Mouse (Mus musculus): Measurements from ENCODE around the gene Tesc. TPM values are rescaled to one million over a fixed set of nuclear protein-coding genes. Genes with fewer than 3 reads are reported as not detected.
A peak's percentile ranks its signal among the peaks of the same experiment; 100 is the strongest.

The Tesc gene
- polyA plus RNA-seq, 1 experiment = 2.7 TPM

DNA sequence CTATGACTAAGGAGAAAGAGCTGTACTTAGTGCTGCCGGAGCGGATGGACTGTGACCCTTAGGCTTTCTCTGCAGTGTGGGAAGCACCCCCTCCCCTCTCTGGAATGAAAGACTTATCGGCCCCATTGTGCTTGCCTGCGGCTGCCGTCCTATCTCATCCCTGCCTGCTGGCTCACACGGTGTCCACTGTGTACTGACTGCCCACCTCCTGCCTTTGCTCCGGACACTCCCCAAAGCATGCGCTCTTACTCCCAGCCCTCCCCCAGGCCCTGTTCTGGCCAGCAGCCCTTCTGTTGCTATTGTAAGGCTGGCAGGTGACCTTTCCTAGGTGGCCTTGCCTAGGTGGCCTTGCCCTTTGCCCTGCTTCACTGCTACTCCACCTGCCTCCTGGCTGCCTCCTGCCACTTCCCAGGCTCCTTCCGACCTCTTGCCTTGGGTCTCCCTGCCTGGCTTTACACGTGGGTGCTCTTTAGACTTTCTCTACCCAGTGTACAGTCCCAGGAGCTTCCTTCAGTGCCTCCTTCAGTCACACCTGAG is 30.0 kb upstream of the Tesc start:
- Histone ChIP-seq H3K4me1 (ENCODE audit: control insufficient read depth, insufficient read depth, low read length) (no peaks in the 10 kb centered on the region), H3K27ac (ENCODE audit: control insufficient read depth, insufficient read depth, low read depth, low read length) (no peak overlapping the region), H3K36me3 (ENCODE audit: control insufficient read depth, insufficient read depth, low read length) (no peaks in the 10 kb centered on the region), H3K4me3 (ENCODE audit: control insufficient read depth, low read depth, low read length) (no peak overlapping the region), H3K27me3 (ENCODE audit: control insufficient read depth, insufficient read depth, low read length) (no peaks in the 10 kb centered on the region)
- TF ChIP-seq CTCF (IDR thresholded peaks at IDR 0.05; ENCODE audit: control insufficient read depth, insufficient read depth, insufficient replicate concordance, low read depth, low read length) (no peak), POLR2A (IDR thresholded peaks at IDR 0.05; ENCODE audit: control insufficient read depth, low read depth, low read length) (no peak)

DNA sequence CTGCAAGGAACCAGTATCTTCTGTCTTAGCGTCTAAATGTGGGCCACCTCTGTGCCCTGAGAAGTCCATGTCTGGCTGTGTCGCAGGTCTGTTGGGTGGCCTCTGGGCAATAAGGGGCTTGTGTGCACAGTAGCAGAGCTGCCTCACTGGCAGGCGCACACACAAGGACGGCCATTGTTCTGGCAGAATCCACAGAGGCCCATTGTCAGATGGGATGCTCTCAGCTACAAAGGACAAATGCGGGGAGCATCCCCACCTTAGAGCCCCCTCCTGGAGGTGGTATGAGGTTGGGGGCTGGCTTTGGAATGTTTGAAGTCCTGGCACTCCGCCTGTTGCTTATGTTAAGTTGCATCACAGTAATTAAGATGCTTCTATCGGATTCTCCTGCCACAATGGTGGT is 28.5 kb upstream of the Tesc start:
- Histone ChIP-seq H3K4me1 (ENCODE audit: control insufficient read depth, insufficient read depth, low read length) (no peaks in the 10 kb centered on the region), H3K36me3 (ENCODE audit: control insufficient read depth, insufficient read depth, low read length) (no peaks in the 10 kb centered on the region), H3K27ac (ENCODE audit: control insufficient read depth, insufficient read depth, low read depth, low read length) (peak overlapping the region; percentile 16; the same call in 1 of the 2 replicates), H3K4me3 (ENCODE audit: control insufficient read depth, low read depth, low read length) (peak overlapping the region; percentile 62), H3K27me3 (ENCODE audit: control insufficient read depth, insufficient read depth, low read length) (no peaks in the 10 kb centered on the region)
- TF ChIP-seq CTCF (IDR thresholded peaks at IDR 0.05; ENCODE audit: control insufficient read depth, insufficient read depth, insufficient replicate concordance, low read depth, low read length) = no peak
- peak; percentile 30; the same call in 1 of the 2 replicates for TF ChIP-seq POLR2A (IDR thresholded peaks at IDR 0.05; ENCODE audit: control insufficient read depth, low read depth, low read length)

DNA sequence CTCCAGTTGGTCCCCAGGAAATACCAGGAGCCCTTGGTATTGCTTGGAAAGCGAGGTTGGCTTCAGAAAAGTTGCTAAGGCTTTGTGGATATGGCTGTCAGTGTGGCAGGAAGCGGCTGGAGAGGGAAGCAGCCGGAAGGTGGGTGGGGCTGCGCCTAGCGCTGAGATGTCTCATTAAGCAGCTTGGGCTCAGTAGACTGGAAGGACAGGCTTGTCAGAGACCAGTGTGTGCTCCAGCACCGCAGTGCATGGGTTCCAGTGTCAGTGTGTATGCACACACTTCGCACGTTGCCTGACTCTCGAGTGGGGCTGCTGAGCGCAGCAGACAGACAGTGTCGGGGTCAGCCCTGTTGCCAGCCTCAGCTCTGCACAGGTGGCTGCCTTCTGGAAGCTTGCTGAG is 28.0 kb upstream of the Tesc start:
- no peaks in the 10 kb centered on the region for H3K27me3 ChIP-seq (ENCODE audit: control insufficient read depth, insufficient read depth, low read length)
- no peaks in the 10 kb centered on the region for H3K36me3 ChIP-seq (ENCODE audit: control insufficient read depth, insufficient read depth, low read length)
- H3K4me1 ChIP-seq (ENCODE audit: control insufficient read depth, insufficient read depth, low read length) = no peaks in the 10 kb centered on the region
- TF ChIP-seq CTCF (IDR thresholded peaks at IDR 0.05; ENCODE audit: control insufficient read depth, insufficient read depth, insufficient replicate concordance, low read depth, low read length) = no peak
- 0 out of 2 replicates have a peak, but pooled peaks have one; percentile 10 for TF ChIP-seq POLR2A (IDR thresholded peaks at IDR 0.05; ENCODE audit: control insufficient read depth, low read depth, low read length)
- peak overlapping the region; percentile 74 for H3K4me3 ChIP-seq (ENCODE audit: control insufficient read depth, low read depth, low read length)
- H3K27ac ChIP-seq (ENCODE audit: control insufficient read depth, insufficient read depth, low read depth, low read length) = no peak overlapping the region

DNA sequence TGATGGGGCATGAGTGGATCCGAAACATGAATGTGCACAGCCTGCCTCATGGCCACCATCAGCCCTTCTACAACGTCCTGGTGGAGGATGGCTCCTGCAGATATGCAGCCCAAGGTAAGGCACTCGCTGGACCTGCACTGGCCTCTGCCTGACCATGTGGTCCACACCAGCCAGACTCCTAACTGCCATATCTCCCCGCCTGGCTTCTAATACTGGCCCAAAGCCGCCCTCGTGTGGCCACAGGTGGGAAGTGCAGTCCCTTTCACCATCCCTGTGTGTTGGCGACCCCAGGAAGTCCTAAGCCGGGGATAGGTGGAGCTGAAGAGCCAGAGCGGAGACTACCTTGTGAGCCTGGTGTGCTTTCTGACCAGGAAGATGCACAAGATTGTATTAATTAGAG is 25.5 kb upstream of the Tesc start:
- Histone ChIP-seq H3K4me3 (ENCODE audit: control insufficient read depth, low read depth, low read length) (peak overlapping the region; percentile 8; the same call in 1 of the 2 replicates), H3K4me1 (ENCODE audit: control insufficient read depth, insufficient read depth, low read length) (no peaks in the 10 kb centered on the region), H3K27me3 (ENCODE audit: control insufficient read depth, insufficient read depth, low read length) (no peaks in the 10 kb centered on the region), H3K36me3 (ENCODE audit: control insufficient read depth, insufficient read depth, low read length) (no peaks in the 10 kb centered on the region), H3K27ac (ENCODE audit: control insufficient read depth, insufficient read depth, low read depth, low read length) (no peak overlapping the region)
- TF ChIP-seq CTCF (IDR thresholded peaks at IDR 0.05; ENCODE audit: control insufficient read depth, insufficient read depth, insufficient replicate concordance, low read depth, low read length) (peak; percentile 81; the same call in 1 of the 2 replicates), POLR2A (IDR thresholded peaks at IDR 0.05; ENCODE audit: control insufficient read depth, low read depth, low read length) (no peak)

DNA sequence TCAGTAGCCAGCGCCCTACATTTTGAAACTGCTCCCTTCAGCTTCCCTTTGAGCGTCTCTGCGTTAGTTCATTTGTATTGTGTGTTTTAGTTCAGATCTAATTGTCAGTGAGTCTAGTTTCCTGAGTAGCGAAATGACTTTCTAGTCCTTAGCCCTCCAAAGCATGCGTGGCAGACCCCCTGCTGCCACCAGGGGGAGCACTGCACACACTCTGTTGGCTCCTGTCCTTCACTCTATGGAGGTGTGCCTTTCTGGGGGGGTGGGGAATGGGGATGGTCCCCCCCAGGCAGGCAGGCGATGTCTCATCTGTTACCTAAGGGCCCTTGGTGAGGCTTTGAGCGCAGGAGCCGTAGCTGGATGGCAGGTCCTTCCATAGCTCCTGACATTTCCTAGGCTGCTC is 22.9 kb upstream of the Tesc start:
- H3K4me1 ChIP-seq (ENCODE audit: control insufficient read depth, insufficient read depth, low read length) = no peaks in the 10 kb centered on the region
- H3K27me3 ChIP-seq (ENCODE audit: control insufficient read depth, insufficient read depth, low read length) = no peaks in the 10 kb centered on the region
- no peak overlapping the region for H3K27ac ChIP-seq (ENCODE audit: control insufficient read depth, insufficient read depth, low read depth, low read length)
- H3K4me3 ChIP-seq (ENCODE audit: control insufficient read depth, low read depth, low read length) = no peak overlapping the region
- TF ChIP-seq CTCF (IDR thresholded peaks at IDR 0.05; ENCODE audit: control insufficient read depth, insufficient read depth, insufficient replicate concordance, low read depth, low read length) = peak; percentile 84
- no peak for TF ChIP-seq POLR2A (IDR thresholded peaks at IDR 0.05; ENCODE audit: control insufficient read depth, low read depth, low read length)
- H3K36me3 ChIP-seq (ENCODE audit: control insufficient read depth, insufficient read depth, low read length) = no peaks in the 10 kb centered on the region

DNA sequence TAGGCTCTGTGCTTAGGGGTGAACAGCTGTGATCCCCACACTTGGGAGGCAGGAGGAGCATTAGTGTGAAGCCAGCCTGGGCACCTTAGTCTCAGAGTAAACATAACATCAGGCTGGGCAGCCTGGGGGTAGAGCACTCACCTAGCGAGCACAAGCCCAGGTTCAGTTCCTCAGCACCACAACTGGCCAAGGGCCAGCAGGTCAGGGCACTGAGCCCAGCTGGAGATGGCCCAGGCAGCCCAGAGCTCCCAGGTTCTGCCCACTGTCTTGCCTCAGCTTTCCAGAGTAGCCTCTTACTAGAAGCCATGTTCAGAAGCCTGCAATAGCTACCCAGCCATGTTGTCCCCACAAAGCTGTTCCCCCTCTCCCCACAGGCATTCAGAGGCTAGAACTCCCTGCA is 21.8 kb upstream of the Tesc start:
- Histone ChIP-seq H3K27ac (ENCODE audit: control insufficient read depth, insufficient read depth, low read depth, low read length) (no peak overlapping the region), H3K4me1 (ENCODE audit: control insufficient read depth, insufficient read depth, low read length) (no peaks in the 10 kb centered on the region), H3K4me3 (ENCODE audit: control insufficient read depth, low read depth, low read length) (no peak overlapping the region), H3K27me3 (ENCODE audit: control insufficient read depth, insufficient read depth, low read length) (no peaks in the 10 kb centered on the region), H3K36me3 (ENCODE audit: control insufficient read depth, insufficient read depth, low read length) (no peaks in the 10 kb centered on the region)
- no peak for TF ChIP-seq CTCF (IDR thresholded peaks at IDR 0.05; ENCODE audit: control insufficient read depth, insufficient read depth, insufficient replicate concordance, low read depth, low read length)
- no peak for TF ChIP-seq POLR2A (IDR thresholded peaks at IDR 0.05; ENCODE audit: control insufficient read depth, low read depth, low read length)

DNA sequence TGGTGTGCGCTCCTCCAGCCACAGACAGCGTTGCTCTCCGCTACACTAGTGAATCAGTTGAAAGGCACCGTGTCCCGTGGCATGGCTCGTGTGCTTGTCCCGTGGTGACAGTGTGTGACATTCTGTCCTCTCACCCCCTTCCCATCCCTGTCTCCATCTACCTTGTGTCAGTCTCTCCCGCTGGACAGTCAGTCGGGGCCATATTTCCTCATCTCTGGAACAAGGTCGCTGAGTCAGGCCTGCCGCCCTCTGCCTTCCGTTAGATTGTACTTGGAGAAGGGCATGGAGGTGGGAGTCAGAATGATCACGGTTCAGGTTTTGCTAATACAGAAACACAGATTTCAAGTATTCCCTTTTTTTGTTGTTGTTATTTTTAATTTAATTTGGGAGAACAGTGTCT is 19.2 kb upstream of the Tesc start:
- no peak overlapping the region for H3K4me3 ChIP-seq (ENCODE audit: control insufficient read depth, low read depth, low read length)
- H3K27me3 ChIP-seq (ENCODE audit: control insufficient read depth, insufficient read depth, low read length) = no peaks in the 10 kb centered on the region
- TF ChIP-seq CTCF (IDR thresholded peaks at IDR 0.05; ENCODE audit: control insufficient read depth, insufficient read depth, insufficient replicate concordance, low read depth, low read length) = no peak
- TF ChIP-seq POLR2A (IDR thresholded peaks at IDR 0.05; ENCODE audit: control insufficient read depth, low read depth, low read length) = no peak
- no peak overlapping the region for H3K27ac ChIP-seq (ENCODE audit: control insufficient read depth, insufficient read depth, low read depth, low read length)
- no peaks in the 10 kb centered on the region for H3K36me3 ChIP-seq (ENCODE audit: control insufficient read depth, insufficient read depth, low read length)
- H3K4me1 ChIP-seq (ENCODE audit: control insufficient read depth, insufficient read depth, low read length) = peaks cover 4% of the 10 kb centered on the region

All from testis, adult 2 months (tissue).